In the genomic region with DNA sequence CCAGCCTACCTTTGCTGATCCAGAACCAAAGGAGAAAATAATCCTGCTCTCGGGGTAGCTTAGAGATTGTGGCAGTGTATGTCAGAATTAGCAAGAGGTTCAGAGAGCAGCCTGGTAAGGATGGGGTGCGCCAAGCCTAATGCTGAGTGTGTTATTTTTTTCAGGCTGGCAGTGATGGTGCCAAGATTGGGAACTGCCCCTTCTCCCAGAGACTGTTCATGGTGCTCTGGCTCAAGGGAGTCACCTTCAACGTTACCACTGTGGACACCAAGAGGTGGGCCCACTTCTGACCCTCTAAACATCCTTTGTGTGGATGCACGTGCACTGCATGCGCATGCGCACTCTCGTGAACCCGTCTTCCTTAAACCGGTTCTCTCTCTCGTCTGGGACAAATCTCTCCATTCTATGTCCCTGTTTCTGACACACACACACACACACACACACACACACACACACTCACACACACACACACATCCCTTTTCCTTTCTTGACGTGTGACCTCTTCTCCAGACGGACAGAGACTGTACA, we compare ENCODE assay signal across 1 mouse cellular context.
TF ChIP-seq lines count a peak whose summit lies in the region.

No protein-coding gene starts in this region.

TF ChIP-seq in CH12.LX, 34 proteins besides CTCF, POLR2A, EP300 and RAD21 (continued from another document):
- no peak for TF ChIP-seq POLR2AphosphoS2 (IDR thresholded peaks at IDR 0.05; ENCODE audit: low read depth, low read length)
- TF ChIP-seq NRF1 (IDR thresholded peaks at IDR 0.05; ENCODE audit: low read depth, low read length) = no peak
